Mouse (Mus musculus) midbrain, embryonic 12.5 days (tissue): ENCODE measurements at regions not wholly inside any gene's neighbourhood (a gene's known extent, or its start where the extent isn't known, plus 50 kb on each side); places are given as distances from the start of the nearest gene placed in this dataset.

Experiments
- ATAC-seq: fragments of 200-750 bp; cut with Nextera tagmentation; 2 replicates; pipeline ENCODE4 v1.8.0; 2017; ENCODE audit warnings: low read depth, moderate TSS enrichment, moderate library complexity; ENCODE audit not compliant: low FRiP score
- H3K27ac ChIP-seq: fragments of 300-500 bp; sonication (generic); replicated peaks from 2 replicates; pipeline ENCODE4 v1.5.1; 2016; ENCODE audit warnings: mild to moderate bottlenecking
- H3K27me3 ChIP-seq: fragments of 300-500 bp; sonication (generic); 2 replicates; pipeline ENCODE4 v1.6.1; 2016; ENCODE audit warnings: mild to moderate bottlenecking
- H3K36me3 ChIP-seq: fragments of 300-500 bp; sonication (generic); 2 replicates; pipeline ENCODE4 v1.6.1; 2016
- H3K4me1 ChIP-seq: fragments of 300-500 bp; sonication (generic); 2 replicates; pipeline ENCODE4 v1.6.1; 2016
- H3K4me2 ChIP-seq: fragments of 300-500 bp; sonication (generic); replicated peaks from 2 replicates; pipeline ENCODE4 v1.6.1; 2016; ENCODE audit warnings: mild to moderate bottlenecking, moderate library complexity
- H3K4me3 ChIP-seq: fragments of 300-500 bp; sonication (generic); 2 replicates; pipeline ENCODE4 v1.5.1; 2016; ENCODE audit warnings: mild to moderate bottlenecking
- H3K9ac ChIP-seq: fragments of 300-500 bp; sonication (generic); replicated peaks from 2 replicates; pipeline ENCODE4 v1.6.1; 2016; ENCODE audit warnings: mild to moderate bottlenecking, moderate library complexity
- H3K9me3 ChIP-seq: fragments of 300-500 bp; sonication (generic); 2 replicates; pipeline ENCODE4 v1.6.1; 2016; ENCODE audit warnings: mild to moderate bottlenecking
- whole genome bisulfite sequencing: fragments of 180-500 bp; shearing (Covaris S2); methylation state at CpG from one replicate; pipeline ENCODE4 v1.1.7; 2016; 5-methylcytosine and 5-hydroxymethylcytosine counted together

DNA sequence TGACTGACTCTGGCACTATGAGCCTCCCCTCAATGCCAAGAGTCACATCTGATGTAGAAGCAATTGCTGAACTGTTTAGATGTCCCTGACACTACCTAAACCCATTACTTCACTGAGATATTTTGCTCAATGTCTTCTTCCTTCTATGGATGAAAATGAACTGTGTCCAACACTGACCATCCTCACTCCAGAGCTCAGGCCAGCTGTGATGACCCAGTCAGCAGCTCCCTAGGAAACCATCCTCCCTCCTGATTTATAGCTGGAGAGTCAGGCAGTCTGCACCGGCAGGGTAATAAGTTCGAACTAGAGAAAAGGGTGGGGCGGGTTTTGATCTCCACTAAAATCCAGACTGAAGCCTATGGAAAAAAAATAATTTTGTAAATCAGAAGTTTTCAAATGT lies 221.2 kb downstream of the Mreg start:
- no peaks in the 10 kb centered on the region for H3K9me3 ChIP-seq
- H3K27ac ChIP-seq, result no peak overlapping the region
- H3K4me3 ChIP-seq, result no peak overlapping the region
- no peak overlapping the region for H3K9ac ChIP-seq
- H3K36me3 ChIP-seq, result no peaks in the 10 kb centered on the region
- no peaks in the 10 kb centered on the region for H3K27me3 ChIP-seq
- no peak overlapping the region for H3K4me2 ChIP-seq
- WGBS, result 84% methylated on average over 3 of the region's 3 CpGs
- H3K4me1 ChIP-seq, result 0 out of 2 replicates have a peak, but pooled peaks cover 7% of the 10 kb centered on the region
- no peak for ATAC-seq

GRCm38 (mm10) chr1:71988086-71988485 lies 224.0 kb downstream of the Mreg start:
- no peaks in the 10 kb centered on the region for H3K9me3 ChIP-seq
- 95% methylated on average over 3 of the region's 3 CpGs for WGBS
- H3K4me1 ChIP-seq, result no peaks in the 10 kb centered on the region

GRCm38 (mm10) chr1:71986047-71986446 lies 226.1 kb downstream of the Mreg start:
- Histone ChIP-seq H3K36me3 (no peaks in the 10 kb centered on the region), H3K27ac (no peak overlapping the region), H3K27me3 (no peaks in the 10 kb centered on the region), H3K4me1 (no peaks in the 10 kb centered on the region), H3K4me2 (no peak overlapping the region), H3K9me3 (no peaks in the 10 kb centered on the region), H3K4me3 (no peak overlapping the region), H3K9ac (no peak overlapping the region)
- no peak for ATAC-seq
- WGBS, result 68% methylated on average over 1 of the region's 1 CpGs

More at GRCm38 (mm10) chr1:71988086-71988485, 224.0 kb downstream of the Mreg start:
- H3K4me2 ChIP-seq, result no peak overlapping the region
- no peaks in the 10 kb centered on the region for H3K27me3 ChIP-seq
- H3K27ac ChIP-seq, result no peak overlapping the region
- no peak for ATAC-seq
- H3K36me3 ChIP-seq, result no peaks in the 10 kb centered on the region
- no peak overlapping the region for H3K4me3 ChIP-seq
- no peak overlapping the region for H3K9ac ChIP-seq

GRCm38 (mm10) chr1:71983786-71984185 lies 228.3 kb downstream of the Mreg start:
- Histone ChIP-seq H3K9me3 (no peaks in the 10 kb centered on the region), H3K4me2 (no peak overlapping the region), H3K27me3 (no peaks in the 10 kb centered on the region), H3K27ac (no peak overlapping the region), H3K36me3 (no peaks in the 10 kb centered on the region), H3K9ac (no peak overlapping the region), H3K4me1 (no peaks in the 10 kb centered on the region), H3K4me3 (no peak overlapping the region)
- WGBS, result 89% methylated on average over 7 of the region's 7 CpGs
- ATAC-seq, result no peak

DNA sequence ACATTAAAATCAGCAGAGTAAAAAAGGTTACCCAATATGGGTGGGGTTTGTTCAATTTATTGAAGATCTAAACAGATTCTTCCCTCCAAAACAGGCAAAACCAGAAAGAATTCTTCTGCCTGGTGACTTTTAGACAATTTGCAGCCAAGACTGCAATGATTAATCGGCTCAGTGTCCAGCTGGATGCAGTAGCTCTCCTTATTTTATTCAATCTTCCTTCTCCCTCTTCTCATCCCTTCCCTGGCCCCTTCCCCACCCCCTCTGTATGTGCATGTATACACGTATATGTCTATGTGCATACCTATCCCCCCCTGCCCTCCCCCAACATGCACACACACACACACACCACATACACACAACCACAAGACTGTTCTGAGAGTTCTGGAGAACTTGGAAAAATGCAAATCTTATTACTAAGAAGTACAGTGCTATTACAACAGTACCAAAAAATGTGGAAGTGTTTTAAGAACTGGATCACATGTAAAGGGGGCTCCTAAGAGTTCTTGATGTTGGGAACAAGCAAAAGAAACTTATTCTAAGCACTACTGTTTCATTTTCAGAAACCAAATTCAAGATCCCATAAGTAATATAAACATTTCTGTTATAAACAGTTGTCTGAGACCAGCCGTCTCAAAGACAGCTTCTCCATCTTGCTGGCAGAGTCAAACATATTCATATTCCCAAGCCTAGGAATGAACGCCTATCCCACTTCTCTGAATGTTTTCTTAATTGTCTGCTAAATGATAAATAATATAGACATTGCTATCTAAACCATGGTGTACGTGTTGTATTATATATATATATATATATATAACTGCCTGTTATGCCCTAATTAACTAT lies 229.5 kb downstream of the Mreg start:
- Histone ChIP-seq H3K4me1 (no peaks in the 10 kb centered on the region), H3K27me3 (no peaks in the 10 kb centered on the region), H3K9ac (no peak overlapping the region), H3K36me3 (no peaks in the 10 kb centered on the region), H3K27ac (no peak overlapping the region), H3K4me2 (no peak overlapping the region), H3K9me3 (no peaks in the 10 kb centered on the region), H3K4me3 (no peak overlapping the region)
- no peak for ATAC-seq
- WGBS, result 85% methylated on average over 5 of the region's 5 CpGs

GRCm38 (mm10) chr1:71980624-71981023 lies 231.5 kb downstream of the Mreg start:
- no peak for ATAC-seq
- no peaks in the 10 kb centered on the region for H3K36me3 ChIP-seq
- no peak overlapping the region for H3K4me2 ChIP-seq
- no peak overlapping the region for H3K4me3 ChIP-seq
- H3K9me3 ChIP-seq, result no peaks in the 10 kb centered on the region
- no peak overlapping the region for H3K9ac ChIP-seq
- no peak overlapping the region for H3K27ac ChIP-seq
- H3K27me3 ChIP-seq, result no peaks in the 10 kb centered on the region
- no peaks in the 10 kb centered on the region for H3K4me1 ChIP-seq
- 83% methylated on average over 4 of the region's 4 CpGs for WGBS

DNA sequence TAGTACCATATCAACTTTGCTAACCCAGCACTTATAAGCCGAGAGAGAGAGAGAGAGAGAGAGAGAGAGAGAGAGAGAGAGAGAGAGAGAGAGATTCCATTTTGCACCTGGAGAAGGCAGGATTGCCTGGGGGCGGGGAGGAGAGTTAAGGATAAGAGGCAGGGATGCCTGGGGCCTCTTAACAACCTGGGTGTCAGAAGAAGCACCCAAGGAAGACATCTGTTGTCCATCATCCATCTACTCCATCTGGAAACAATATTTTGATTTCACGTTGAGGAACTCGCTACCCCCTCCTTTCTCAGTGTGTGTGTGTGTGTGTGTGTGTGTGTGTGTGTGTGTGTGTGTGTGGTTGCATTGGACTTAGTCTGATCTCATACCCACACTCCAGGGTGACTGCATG lies 232.8 kb downstream of the Mreg start:
- Histone ChIP-seq H3K4me1 (no peaks in the 10 kb centered on the region), H3K36me3 (no peaks in the 10 kb centered on the region), H3K9ac (no peak overlapping the region), H3K4me3 (no peak overlapping the region), H3K4me2 (no peak overlapping the region), H3K27me3 (no peaks in the 10 kb centered on the region), H3K27ac (no peak overlapping the region), H3K9me3 (no peaks in the 10 kb centered on the region)
- ATAC-seq, result no peak
- 92% methylated on average over 4 of the region's 4 CpGs for WGBS

- H3K27me3 ChIP-seq, result no peaks in the 10 kb centered on the region
- H3K9ac ChIP-seq, result no peak overlapping the region
- H3K9me3 ChIP-seq, result no peaks in the 10 kb centered on the region
- ATAC-seq, result no peak
- no peak overlapping the region for H3K4me3 ChIP-seq
- no peaks in the 10 kb centered on the region for H3K4me1 ChIP-seq
- 91% methylated on average over 5 of the region's 5 CpGs for WGBS
- no peaks in the 10 kb centered on the region for H3K36me3 ChIP-seq
- no peak overlapping the region for H3K4me2 ChIP-seq
- H3K27ac ChIP-seq, result no peak overlapping the region
Measured at GRCm38 (mm10) chr1:71977361-71977760, 234.7 kb downstream of the Mreg start.

GRCm38 (mm10) chr1:71974715-71975114 lies 237.4 kb downstream of the Mreg start:
- H3K9ac ChIP-seq, result no peak overlapping the region
- no peak for ATAC-seq
- no peaks in the 10 kb centered on the region for H3K27me3 ChIP-seq
- H3K4me2 ChIP-seq, result no peak overlapping the region
- H3K4me1 ChIP-seq, result no peaks in the 10 kb centered on the region
- no peaks in the 10 kb centered on the region for H3K36me3 ChIP-seq
- WGBS, result 67% methylated on average over 4 of the region's 4 CpGs
- no peak overlapping the region for H3K4me3 ChIP-seq
- no peak overlapping the region for H3K27ac ChIP-seq
- no peaks in the 10 kb centered on the region for H3K9me3 ChIP-seq

GRCm38 (mm10) chr1:71971943-71972342 lies 240.2 kb downstream of the Mreg start:
- no peak for ATAC-seq
- H3K4me1 ChIP-seq, result no peaks in the 10 kb centered on the region
- H3K9ac ChIP-seq, result no peak overlapping the region
- H3K27ac ChIP-seq, result no peak overlapping the region
- WGBS, result 80% methylated on average over 6 of the region's 6 CpGs
- H3K36me3 ChIP-seq, result no peaks in the 10 kb centered on the region
- H3K4me2 ChIP-seq, result no peak overlapping the region
- no peaks in the 10 kb centered on the region for H3K9me3 ChIP-seq
- no peaks in the 10 kb centered on the region for H3K27me3 ChIP-seq
- H3K4me3 ChIP-seq, result no peak overlapping the region

- Histone ChIP-seq H3K4me1 (no peaks in the 10 kb centered on the region), H3K9ac (no peak overlapping the region), H3K4me2 (no peak overlapping the region), H3K27ac (no peak overlapping the region), H3K36me3 (no peaks in the 10 kb centered on the region), H3K4me3 (no peak overlapping the region), H3K27me3 (no peaks in the 10 kb centered on the region), H3K9me3 (no peaks in the 10 kb centered on the region)
- no peak for ATAC-seq
- 93% methylated on average over 2 of the region's 2 CpGs for WGBS
Measured at GRCm38 (mm10) chr1:71970771-71971170, 241.3 kb downstream of the Mreg start.

- H3K4me3 ChIP-seq, result no peak overlapping the region
- no peaks in the 10 kb centered on the region for H3K36me3 ChIP-seq
- no peak for ATAC-seq
- H3K4me2 ChIP-seq, result no peak overlapping the region
- no peaks in the 10 kb centered on the region for H3K4me1 ChIP-seq
- no peak overlapping the region for H3K27ac ChIP-seq
- WGBS, result 91% methylated on average over 6 of the region's 6 CpGs
- H3K27me3 ChIP-seq, result no peaks in the 10 kb centered on the region
- no peaks in the 10 kb centered on the region for H3K9me3 ChIP-seq
- H3K9ac ChIP-seq, result no peak overlapping the region
Measured at GRCm38 (mm10) chr1:71967574-71968104, 244.5 kb downstream of the Mreg start.
